In genomic region chr2:38822995-38823394, GRCm38 (mm10) we compare ENCODE assay signal across 8 mouse cellular contexts.
A peak's percentile ranks its signal among the peaks of the same experiment; 100 is the strongest.
DNase-seq lines count a peak whose midpoint lies in the region; ATAC-seq and TF ChIP-seq lines count a peak whose summit lies in the region.

No protein-coding gene starts in this region.

- H3K4me3 ChIP-seq in forebrain, embryonic 10.5 days = peak overlapping the region; percentile 64
- H3K4me3 ChIP-seq in heart, embryonic 16.5 days (ENCODE audit: low read length) = peak overlapping the region; percentile 69
- peak overlapping the region; percentile 66 for H3K4me3 ChIP-seq in lung, embryonic 15.5 days
- no peak overlapping the region for H3K4me3 ChIP-seq in olfactory bulb, adult 2 months (ENCODE audit: insufficient read depth, low read depth, low read length)

- peaks cover 30% of the 10 kb centered on the region for H3K4me1 ChIP-seq in forebrain, embryonic 10.5 days
- peaks cover 7% of the 10 kb centered on the region for H3K4me1 ChIP-seq in heart, embryonic 16.5 days (ENCODE audit: control insufficient read depth, insufficient read depth, low read length)
- peaks cover 5% of the 10 kb centered on the region; the same call in 1 of the 2 replicates for H3K4me1 ChIP-seq in lung, embryonic 15.5 days
- H3K4me1 ChIP-seq in olfactory bulb, adult 2 months (ENCODE audit: control insufficient read depth, insufficient read depth, low read length) = no peaks in the 10 kb centered on the region

- no peaks in the 10 kb centered on the region for H3K9me3 ChIP-seq in forebrain, embryonic 10.5 days
- no peaks in the 10 kb centered on the region for H3K9me3 ChIP-seq in heart, embryonic 16.5 days (replicated peaks; ENCODE audit: control insufficient read depth, low read length)
- no peaks in the 10 kb centered on the region for H3K9me3 ChIP-seq in lung, embryonic 15.5 days

- H3K27ac ChIP-seq in forebrain, embryonic 10.5 days = peak overlapping the region; percentile 97
- H3K27ac ChIP-seq in heart, embryonic 16.5 days (ENCODE audit: low read length) = peak overlapping the region; percentile 93
- H3K27ac ChIP-seq in lung, embryonic 15.5 days = peak overlapping the region; percentile 96
- 0 out of 2 replicates have a peak overlapping the region, but pooled peaks have one; percentile 36 for H3K27ac ChIP-seq in olfactory bulb, adult 2 months (ENCODE audit: insufficient read depth, low read depth, low read length)

- no peaks in the 10 kb centered on the region for H3K27me3 ChIP-seq in forebrain, embryonic 10.5 days (ENCODE audit: poor library complexity, severe bottlenecking)
- no peaks in the 10 kb centered on the region for H3K27me3 ChIP-seq in heart, embryonic 16.5 days (ENCODE audit: control insufficient read depth, insufficient read depth, low read length)
- no peaks in the 10 kb centered on the region for H3K27me3 ChIP-seq in lung, embryonic 15.5 days

- H3K36me3 ChIP-seq in forebrain, embryonic 10.5 days (replicated peaks) = 0 out of 2 replicates have a peak, but pooled peaks cover 3% of the 10 kb centered on the region
- no peaks in the 10 kb centered on the region for H3K36me3 ChIP-seq in heart, embryonic 16.5 days (ENCODE audit: control insufficient read depth, insufficient read depth)
- no peaks in the 10 kb centered on the region for H3K36me3 ChIP-seq in lung, embryonic 15.5 days

- TF ChIP-seq CTCF in brain, embryonic 14.5 days (IDR thresholded peaks at IDR 0.05; ENCODE audit: borderline replicate concordance, extremely low read depth, insufficient read depth, insufficient read length) = no peak
- no peak for TF ChIP-seq CTCF in olfactory bulb, adult 2 months (IDR thresholded peaks at IDR 0.05; ENCODE audit: insufficient read depth, low read depth, low read length)

- peak overlapping the region; percentile 59 for H3K4me2 ChIP-seq in heart, embryonic 16.5 days (ENCODE audit: low read depth, low read length)
- H3K4me2 ChIP-seq in lung, embryonic 15.5 days = peak overlapping the region; percentile 66

- ATAC-seq in heart, embryonic 16.5 days (replicated peaks; ENCODE audit: extremely low read depth, insufficient read depth, low FRiP score) = peak; percentile 96
- peak; percentile 95 for ATAC-seq in lung, embryonic 15.5 days (ENCODE audit: borderline replicate concordance, extremely low read depth, low FRiP score, low TSS enrichment)

- peak overlapping the region; percentile 85 for H3K9ac ChIP-seq in heart, embryonic 16.5 days (ENCODE audit: low read length)
- H3K9ac ChIP-seq in lung, embryonic 15.5 days = peak overlapping the region; percentile 67

- TF ChIP-seq POLR2A in brain, embryonic 14.5 days (IDR thresholded peaks at IDR 0.05; ENCODE audit: borderline replicate concordance, extremely low read depth, insufficient read depth, insufficient read length, poor library complexity, severe bottlenecking) = peak; percentile 51; the same call in 1 of the 2 replicates
- no peak for TF ChIP-seq POLR2A in olfactory bulb, adult 2 months (IDR thresholded peaks at IDR 0.05; ENCODE audit: insufficient read depth, low read depth, low read length)

- peak; percentile 21 for DNase-seq in ES-CJ7 (ENCODE audit: low read depth, low spot score)
- DNase-seq in brain, embryonic 14.5 days (ENCODE audit: low read depth) = peak; percentile 96
- peak; percentile 84 for DNase-seq in forebrain, embryonic 10.5 days (ENCODE audit: extremely low spot score, low spot score)
- peak; percentile 67 for DNase-seq in kidney, postnatal 14 days
- DNase-seq in thymus, postnatal 36 days = peak; percentile 42 to 48

- 7% methylated on average over 6 of the region's 6 CpGs for WGBS in forebrain, embryonic 10.5 days
- WGBS in heart, embryonic 16.5 days = 12% methylated on average over 6 of the region's 6 CpGs
- 1% methylated on average over 6 of the region's 6 CpGs for WGBS in lung, embryonic 15.5 days
- WGBS in olfactory bulb, adult 2 months = 30% methylated on average over 6 of the region's 6 CpGs

Comparison
In these comparisons a context has a peak if more than half of its experiments do, and no peak if none do; other contexts are left out.
1. DNase-seq: peak in every context shown above with its lines; median percentile 96 in brain, embryonic 14.5 days; 84 in forebrain, embryonic 10.5 days; 67 in kidney, postnatal 14 days; 45 in thymus, postnatal 36 days; 21 in ES-CJ7.
2. H3K27ac ChIP-seq: peak in every context shown above with its lines; median percentile 97 in forebrain, embryonic 10.5 days; 96 in lung, embryonic 15.5 days; 93 in heart, embryonic 16.5 days; 36 in olfactory bulb, adult 2 months.